Mouse (Mus musculus): ENCODE results near the gene Asna1. TPM values are rescaled to one million over a fixed set of nuclear protein-coding genes. Genes with fewer than 3 reads are reported as not detected.

Gene Asna1
- total and polyA plus RNA-seq, 3 experiments: 58.5 to 104 (median 71.8) TPM

- Histone ChIP-seq H3K9ac (ENCODE audit: low read depth, low read length) (no peak overlapping the region), H3K27me3 (ENCODE audit: control insufficient read depth, insufficient read depth, low read length) (no peaks in the 10 kb centered on the region), H3K79me2 (replicated peaks; ENCODE audit: control insufficient read depth, insufficient read depth, low read length) (no peaks in the 10 kb centered on the region), H3K36me3 (ENCODE audit: control insufficient read depth, insufficient read depth, low read length) (no peaks in the 10 kb centered on the region), H3K4me3 (no peak overlapping the region), H3K27ac (no peak overlapping the region), H3K4me1 (ENCODE audit: control insufficient read depth, insufficient read depth, low read length) (peaks cover 17% of the 10 kb centered on the region)
- TF ChIP-seq CTCF (IDR thresholded peaks at IDR 0.05): no peak
- TF ChIP-seq EP300 (IDR thresholded peaks at IDR 0.05; ENCODE audit: insufficient read depth, low read depth, low read length): no peak
- no peak for TF ChIP-seq POLR2A (IDR thresholded peaks at IDR 0.05; ENCODE audit: insufficient read depth, low read depth, low read length)
- WGBS: 66% methylated on average over 2 of the region's 2 CpGs
- peak; percentile 58 to 61 for DNase-seq
- intact Hi-C loops (cut with DNase I): loop anchor here (2.0 kb wide), 1 partner anchor 323 kb away; no protein-coding TSS in a partner anchor
Observed at GRCm38 (mm10) chr8:84987903-84988302, 37.2 kb downstream of the Asna1 start.

- Histone ChIP-seq H3K4me1 (ENCODE audit: control insufficient read depth, insufficient read depth, low read length) (peaks cover 17% of the 10 kb centered on the region), H3K9ac (ENCODE audit: low read depth, low read length) (no peak overlapping the region), H3K79me2 (replicated peaks; ENCODE audit: control insufficient read depth, insufficient read depth, low read length) (no peaks in the 10 kb centered on the region), H3K36me3 (ENCODE audit: control insufficient read depth, insufficient read depth, low read length) (no peaks in the 10 kb centered on the region), H3K4me3 (no peak overlapping the region), H3K27me3 (ENCODE audit: control insufficient read depth, insufficient read depth, low read length) (no peaks in the 10 kb centered on the region), H3K27ac (no peak overlapping the region)
- intact Hi-C loops (cut with DNase I): no loop called here
- no peak for TF ChIP-seq CTCF (IDR thresholded peaks at IDR 0.05)
- no peak for TF ChIP-seq POLR2A (IDR thresholded peaks at IDR 0.05; ENCODE audit: insufficient read depth, low read depth, low read length)
- TF ChIP-seq EP300 (IDR thresholded peaks at IDR 0.05; ENCODE audit: insufficient read depth, low read depth, low read length): no peak
- no peak for DNase-seq
- WGBS: 88% methylated on average over 5 of the region's 5 CpGs
Observed at GRCm38 (mm10) chr8:84987388-84987787, 37.7 kb downstream of the Asna1 start.

GRCm38 (mm10) chr8:84986379-84986945, 38.6 kb downstream of the Asna1 start:
- Histone ChIP-seq H3K9ac (ENCODE audit: low read depth, low read length) (peak overlapping the region; percentile 57), H3K27ac (peak overlapping the region; percentile 87), H3K4me1 (ENCODE audit: control insufficient read depth, insufficient read depth, low read length) (peaks cover 17% of the 10 kb centered on the region), H3K27me3 (ENCODE audit: control insufficient read depth, insufficient read depth, low read length) (no peaks in the 10 kb centered on the region), H3K36me3 (ENCODE audit: control insufficient read depth, insufficient read depth, low read length) (no peaks in the 10 kb centered on the region), H3K79me2 (replicated peaks; ENCODE audit: control insufficient read depth, insufficient read depth, low read length) (no peaks in the 10 kb centered on the region), H3K4me3 (peak overlapping the region; percentile 79)
- no peak for TF ChIP-seq CTCF (IDR thresholded peaks at IDR 0.05)
- TF ChIP-seq POLR2A (IDR thresholded peaks at IDR 0.05; ENCODE audit: insufficient read depth, low read depth, low read length): no peak
- no peak for TF ChIP-seq EP300 (IDR thresholded peaks at IDR 0.05; ENCODE audit: insufficient read depth, low read depth, low read length)
- WGBS: 36% methylated on average over 8 of the region's 8 CpGs
- DNase-seq: no peak
- intact Hi-C loops (cut with DNase I): no loop called here

- H3K4me1 ChIP-seq (ENCODE audit: control insufficient read depth, insufficient read depth, low read length): peaks cover 21% of the 10 kb centered on the region
- H3K36me3 ChIP-seq (ENCODE audit: control insufficient read depth, insufficient read depth, low read length): no peaks in the 10 kb centered on the region
- intact Hi-C loops (cut with DNase I): no loop called here
- H3K9ac ChIP-seq (ENCODE audit: low read depth, low read length): peak overlapping the region; percentile 57
- TF ChIP-seq CTCF (IDR thresholded peaks at IDR 0.05): no peak
- TF ChIP-seq POLR2A (IDR thresholded peaks at IDR 0.05; ENCODE audit: insufficient read depth, low read depth, low read length): peak; percentile 71
- H3K4me3 ChIP-seq: peak overlapping the region; percentile 79
- WGBS: under 1% methylated on average over 53 of the region's 53 CpGs
- H3K27me3 ChIP-seq (ENCODE audit: control insufficient read depth, insufficient read depth, low read length): no peaks in the 10 kb centered on the region
- peak; percentile 89 to 93 for DNase-seq
- peak overlapping the region; percentile 87 for H3K27ac ChIP-seq
- H3K79me2 ChIP-seq (replicated peaks; ENCODE audit: control insufficient read depth, insufficient read depth, low read length): no peaks in the 10 kb centered on the region
Observed at GRCm38 (mm10) chr8:84985684-84986378, 39.2 kb downstream of the Asna1 start.

GRCm38 (mm10) chr8:84985049-84985683, 39.9 kb downstream of the Asna1 start:
- DNase-seq: no peak
- H3K9ac ChIP-seq (ENCODE audit: low read depth, low read length): peak overlapping the region; percentile 57
- intact Hi-C loops (cut with DNase I): no loop called here
- TF ChIP-seq EP300 (IDR thresholded peaks at IDR 0.05; ENCODE audit: insufficient read depth, low read depth, low read length) (no peak), POLR2A (IDR thresholded peaks at IDR 0.05; ENCODE audit: insufficient read depth, low read depth, low read length) (no peak)
- H3K27ac ChIP-seq: peak overlapping the region; percentile 87
- no peaks in the 10 kb centered on the region for H3K79me2 ChIP-seq (replicated peaks; ENCODE audit: control insufficient read depth, insufficient read depth, low read length)
- peak overlapping the region; percentile 79 for H3K4me3 ChIP-seq
- H3K27me3 ChIP-seq (ENCODE audit: control insufficient read depth, insufficient read depth, low read length): no peaks in the 10 kb centered on the region
- H3K4me1 ChIP-seq (ENCODE audit: control insufficient read depth, insufficient read depth, low read length): peaks cover 21% of the 10 kb centered on the region
- H3K36me3 ChIP-seq (ENCODE audit: control insufficient read depth, insufficient read depth, low read length): no peaks in the 10 kb centered on the region
- WGBS: 9% methylated on average over 23 of the region's 23 CpGs
